Mouse (Mus musculus): ENCODE results near the gene Zcrb1. TPM values are rescaled to one million over a fixed set of nuclear protein-coding genes. Genes with fewer than 3 reads are reported as not detected.

The Zcrb1 gene
- 146 TPM for polyA plus RNA-seq (2015; fragmentation: Illumina TruSeq; extraction: RNeasy Lipid Tissue Mini Kit (QIAGEN cat#74804); ENCODE audit: insufficient read depth, low replicate concordance)

GRCm38 (mm10) chr15:93397826-93398698 lies at the start of gene Zcrb1, which contains the start of gene Pphln1:
TSS of gene Zcrb1 (minus strand) at chr15:93398334.
TSS of gene Pphln1 (plus strand) at chr15:93398350.

GRCm38 (mm10) chr15:93336925-93337761 lies 61.0 kb downstream of the Zcrb1 start, which contains the start of gene Yaf2:
TSS of gene Yaf2 (minus strand) at chr15:93336935.

Other genes with a start within 250 kb of the Zcrb1 start
- gene Gxylt1, start 123.2 kb downstream of the Zcrb1 start, polyA plus RNA-seq (2015; fragmentation: Illumina TruSeq; extraction: RNeasy Lipid Tissue Mini Kit (QIAGEN cat#74804); ENCODE audit: insufficient read depth, low replicate concordance): 37.7 TPM
- 24.9 TPM for gene Yaf2, start 61.4 kb downstream of the Zcrb1 start, polyA plus RNA-seq (2015; fragmentation: Illumina TruSeq; extraction: RNeasy Lipid Tissue Mini Kit (QIAGEN cat#74804); ENCODE audit: insufficient read depth, low replicate concordance)
- gene Pphln1, start within 50 bp of the Zcrb1 start, polyA plus RNA-seq (2015; fragmentation: Illumina TruSeq; extraction: RNeasy Lipid Tissue Mini Kit (QIAGEN cat#74804); ENCODE audit: insufficient read depth, low replicate concordance): 45.3 TPM
- 5.7 TPM for gene Prickle1, start 197.6 kb upstream of the Zcrb1 start, polyA plus RNA-seq (2015; fragmentation: Illumina TruSeq; extraction: RNeasy Lipid Tissue Mini Kit (QIAGEN cat#74804); ENCODE audit: insufficient read depth, low replicate concordance)